Mouse (Mus musculus) CH12.LX (cell line): ENCODE measurements at regions not wholly inside any gene's neighbourhood (a gene's known extent, or its start where the extent isn't known, plus 50 kb on each side); places are given as distances from the start of the nearest gene placed in this dataset.

Source experiments
- CHD1 ChIP-seq: IDR thresholded peaks from 2 replicates; pipeline ENCODE4 v1.6.1; 2012; ENCODE audit warnings: low read depth, low read length, improper control_type of control experiment, inconsistent platforms
- CTCF ChIP-seq, 2 experiments: IDR thresholded peaks in 1 of 2; conservative IDR thresholded peaks in 1 of 2; 2 replicates each; pipeline ENCODE4 v1.5.1; 2011 to 2012; ENCODE audit warnings: low read depth in 2 of 2, low read length in 2 of 2, improper control_type of control experiment in 1 of 2, inconsistent platforms in 1 of 2, mild to moderate bottlenecking in 1 of 2, moderate library complexity in 1 of 2
- ETS1 ChIP-seq: conservative IDR thresholded peaks from 2 replicates; pipeline ENCODE4 v1.6.1; 2012; ENCODE audit warnings: low read depth, mild to moderate bottlenecking, inconsistent platforms, low read length, improper control_type of control experiment, moderate library complexity
- MAFK ChIP-seq: IDR thresholded peaks from 2 replicates; pipeline ENCODE4 v1.6.1; 2011; ENCODE audit warnings: low read length, improper control_type of control experiment; ENCODE audit not compliant: insufficient replicate concordance
- MXI1 ChIP-seq: IDR thresholded peaks from 2 replicates; pipeline ENCODE4 v1.6.1; 2011; ENCODE audit warnings: mild to moderate bottlenecking, low read depth, low read length, improper control_type of control experiment
- MYC ChIP-seq: IDR thresholded peaks from 2 replicates; pipeline ENCODE4 v1.6.1; 2011; ENCODE audit warnings: low read depth, mild to moderate bottlenecking, improper control_type of control experiment, low read length
- POLR2A ChIP-seq: IDR thresholded peaks from 2 replicates; pipeline ENCODE4 v1.6.1; 2011; ENCODE audit warnings: low read depth, mild to moderate bottlenecking, improper control_type of control experiment, low read length
- ZC3H11A ChIP-seq: IDR thresholded peaks from 2 replicates; pipeline ENCODE4 v1.6.1; 2012; ENCODE audit warnings: low read depth, mild to moderate bottlenecking, inconsistent platforms, low read length, improper control_type of control experiment

- TF ChIP-seq MXI1 (no peak), CHD1 (no peak), MYC (no peak), MAFK (no peak), CTCF (conservative IDR thresholded peaks at IDR 0.05 in 1 of 2, IDR thresholded peaks at IDR 0.05 in 1 of 2; ENCODE audit: low read depth in 2 of 2, low read length in 2 of 2) (no peak), POLR2A (no peak), ZC3H11A (no peak), ETS1 (no peak)
These were observed 170.3 kb downstream of the AW209491 start for GRCm38 (mm10) chr13:14800246-14800645.
